Mouse (Mus musculus) forebrain, embryonic 16.5 days (tissue): ENCODE data around the gene Cd47. TPM values are rescaled to one million over a fixed set of nuclear protein-coding genes. Genes with fewer than 3 reads are reported as not detected.
A peak's percentile ranks its signal among the peaks of the same experiment; 100 is the strongest.
"Not testable (repeated sequence)": the region's sequence is repeated elsewhere in the genome, so short reads cannot be mapped to it uniquely, and the experiment has no call there.

Experiments used
- ATAC-seq: fragments of 200-750 bp; cut with Nextera tagmentation; 2 replicates; pipeline ENCODE4 v1.8.0; 2017; ENCODE audit warnings: mild to moderate bottlenecking, moderate library complexity
- H3K27ac ChIP-seq: fragments of 300-500 bp; sonication (generic); 2 replicates; pipeline ENCODE4 v1.5.1; 2014; ENCODE audit warnings: low read length, control low read depth
- H3K27me3 ChIP-seq: fragments of 300-500 bp; sonication (generic); replicated peaks from 2 replicates; pipeline ENCODE4 v1.6.1; 2014; ENCODE audit warnings: low read length; ENCODE audit not compliant: control insufficient read depth, insufficient read depth
- H3K36me3 ChIP-seq: fragments of 300-500 bp; sonication (generic); 2 replicates; pipeline ENCODE4 v1.6.1; 2014; ENCODE audit not compliant: control insufficient read depth, insufficient read depth
- H3K4me1 ChIP-seq: fragments of 300-500 bp; sonication (generic); replicated peaks from 2 replicates; pipeline ENCODE4 v1.6.1; 2014; ENCODE audit warnings: low read length; ENCODE audit not compliant: control insufficient read depth, insufficient read depth
- H3K4me2 ChIP-seq: fragments of 300-500 bp; sonication (generic); 2 replicates; pipeline ENCODE4 v1.6.1; 2014; ENCODE audit warnings: mild to moderate bottlenecking, low read length, control low read depth
- H3K4me3 ChIP-seq: fragments of 300-500 bp; sonication (generic); replicated peaks from 2 replicates; pipeline ENCODE4 v1.5.1; 2014; ENCODE audit warnings: mild to moderate bottlenecking, low read length, control low read depth
- H3K9ac ChIP-seq: fragments of 300-500 bp; sonication (generic); replicated peaks from 2 replicates; pipeline ENCODE4 v1.6.1; 2014; ENCODE audit warnings: low read depth, low read length, control low read depth
- H3K9me3 ChIP-seq: fragments of 300-500 bp; sonication (generic); 2 replicates; pipeline ENCODE4 v1.6.1; 2016; ENCODE audit warnings: low read length; ENCODE audit not compliant: control insufficient read depth
- WGBS: fragments of 180-500 bp; shearing (Covaris S2); extraction: QIAGEN DNeasy Blood & Tissue Kit; methylation state at CpG from one replicate; pipeline ENCODE4 v1.1.7; 2014; 5-methylcytosine and 5-hydroxymethylcytosine counted together
- polyA plus RNA-seq: library from polyadenylated mRNA; unstranded; fragments of >200 nt; fragmentation: Nextera tagmentation; extraction: Ambion mirVana; gene quantifications from 2 replicates; pipeline ENCODE4 v1.2.1, GENCODE M21; 2015

Cd47 gene
- polyA plus RNA-seq, 1 experiment from 2014 or later: 131 TPM

- Histone ChIP-seq H3K4me3 (no peak overlapping the region), H3K4me2 (no peak overlapping the region), H3K4me1 (no peaks in the 10 kb centered on the region; the same call in 1 of the 2 replicates), H3K27me3 (no peaks in the 10 kb centered on the region), H3K9ac (no peak overlapping the region), H3K9me3 (no peaks in the 10 kb centered on the region), H3K27ac (no peak overlapping the region), H3K36me3 (no peaks in the 10 kb centered on the region)
- WGBS: 80% methylated on average over 4 of the region's 4 CpGs
- no peak for ATAC-seq
Measured at GRCm38 (mm10) chr16:49814419-49814818, 14.1 kb downstream of the Cd47 start.

DNA sequence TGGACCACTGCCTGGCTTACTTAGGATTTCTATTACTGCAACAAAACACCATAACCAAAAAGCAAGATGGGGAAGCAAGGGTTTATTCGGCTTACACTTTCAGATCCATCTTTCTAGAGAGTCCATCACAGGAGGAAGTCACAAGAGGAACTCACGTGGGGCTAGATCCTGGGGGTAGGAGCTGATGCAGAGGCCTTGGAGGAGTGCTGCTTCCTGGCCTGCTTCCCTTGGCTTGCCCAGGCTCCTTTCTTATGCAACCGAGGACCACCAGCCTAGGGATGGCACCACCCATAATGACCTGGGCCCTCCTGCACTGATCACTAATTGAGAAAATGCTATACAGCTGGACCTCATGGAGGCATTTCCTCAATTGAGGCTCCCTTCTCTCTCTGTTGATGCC, 16.6 kb downstream of the Cd47 start:
- no peaks in the 10 kb centered on the region for H3K36me3 ChIP-seq
- H3K27me3 ChIP-seq: no peaks in the 10 kb centered on the region
- no peak overlapping the region for H3K27ac ChIP-seq
- H3K9ac ChIP-seq: no peak overlapping the region
- WGBS: 91% methylated on average over 3 of the region's 3 CpGs
- H3K4me3 ChIP-seq: no peak overlapping the region
- H3K9me3 ChIP-seq: no peaks in the 10 kb centered on the region
- no peak for ATAC-seq
- no peaks in the 10 kb centered on the region; the same call in 1 of the 2 replicates for H3K4me1 ChIP-seq
- no peak overlapping the region for H3K4me2 ChIP-seq

GRCm38 (mm10) chr16:49818146-49818545, 17.8 kb downstream of the Cd47 start:
- Histone ChIP-seq H3K27me3 (no peaks in the 10 kb centered on the region), H3K27ac (no peak overlapping the region), H3K4me3 (no peak overlapping the region), H3K9me3 (no peaks in the 10 kb centered on the region), H3K4me2 (no peak overlapping the region), H3K36me3 (no peaks in the 10 kb centered on the region), H3K4me1 (no peaks in the 10 kb centered on the region; the same call in 1 of the 2 replicates), H3K9ac (no peak overlapping the region)
- WGBS: 90% methylated on average over 5 of the region's 5 CpGs
- ATAC-seq: no peak

DNA sequence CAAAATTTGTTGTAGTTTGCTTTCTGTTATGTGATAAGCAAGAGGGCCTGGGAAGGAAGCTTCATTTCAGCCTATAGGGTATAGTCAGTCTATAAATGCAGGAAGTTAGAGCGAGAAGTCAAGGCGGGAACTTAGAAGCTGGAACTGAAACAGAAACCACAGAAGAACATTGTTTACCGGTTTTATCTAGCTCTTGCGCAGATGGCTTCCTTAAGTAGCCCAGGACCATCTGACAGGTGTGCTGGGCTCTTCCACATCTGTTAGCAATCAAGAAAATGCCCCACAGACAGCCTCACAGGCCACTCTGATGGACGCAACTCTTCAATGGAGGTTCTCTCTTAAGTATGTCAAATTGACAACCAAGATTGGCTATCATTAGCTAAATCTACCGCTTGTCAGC, 18.3 kb downstream of the Cd47 start:
- H3K4me2 ChIP-seq: no peak overlapping the region
- no peaks in the 10 kb centered on the region for H3K27me3 ChIP-seq
- no peak overlapping the region for H3K4me3 ChIP-seq
- no peak overlapping the region for H3K9ac ChIP-seq
- 82% methylated on average over 6 of the region's 6 CpGs for whole genome bisulfite sequencing
- no peaks in the 10 kb centered on the region for H3K9me3 ChIP-seq
- ATAC-seq: no peak
- no peaks in the 10 kb centered on the region for H3K36me3 ChIP-seq
- H3K4me1 ChIP-seq: no peaks in the 10 kb centered on the region
- no peak overlapping the region for H3K27ac ChIP-seq

GRCm38 (mm10) chr16:49819494-49819893, 19.2 kb downstream of the Cd47 start:
- Histone ChIP-seq H3K36me3 (no peaks in the 10 kb centered on the region), H3K4me1 (no peaks in the 10 kb centered on the region), H3K27ac (no peak overlapping the region), H3K4me3 (no peak overlapping the region), H3K9me3 (no peaks in the 10 kb centered on the region), H3K9ac (no peak overlapping the region), H3K4me2 (no peak overlapping the region), H3K27me3 (no peaks in the 10 kb centered on the region)
- no peak for ATAC-seq
- 77% methylated on average over 3 of the region's 3 CpGs for WGBS

GRCm38 (mm10) chr16:49830911-49831310, 30.6 kb downstream of the Cd47 start:
- H3K4me2 ChIP-seq, H3K4me1 ChIP-seq, ATAC-seq, H3K27me3 ChIP-seq, H3K9me3 ChIP-seq, H3K27ac ChIP-seq, H3K4me3 ChIP-seq, H3K9ac ChIP-seq, H3K36me3 ChIP-seq: not testable (repeated sequence)
- WGBS: 73% methylated on average over 3 of the region's 3 CpGs

GRCm38 (mm10) chr16:49832339-49832738, 32.0 kb downstream of the Cd47 start:
- Histone ChIP-seq H3K9me3 (no peaks in the 10 kb centered on the region), H3K9ac (no peak overlapping the region), H3K27ac (no peak overlapping the region), H3K27me3 (no peaks in the 10 kb centered on the region), H3K4me1 (peaks cover 4% of the 10 kb centered on the region), H3K4me3 (no peak overlapping the region), H3K36me3 (no peaks in the 10 kb centered on the region), H3K4me2 (no peak overlapping the region)
- WGBS: 91% methylated on average over 3 of the region's 3 CpGs
- ATAC-seq: no peak

DNA sequence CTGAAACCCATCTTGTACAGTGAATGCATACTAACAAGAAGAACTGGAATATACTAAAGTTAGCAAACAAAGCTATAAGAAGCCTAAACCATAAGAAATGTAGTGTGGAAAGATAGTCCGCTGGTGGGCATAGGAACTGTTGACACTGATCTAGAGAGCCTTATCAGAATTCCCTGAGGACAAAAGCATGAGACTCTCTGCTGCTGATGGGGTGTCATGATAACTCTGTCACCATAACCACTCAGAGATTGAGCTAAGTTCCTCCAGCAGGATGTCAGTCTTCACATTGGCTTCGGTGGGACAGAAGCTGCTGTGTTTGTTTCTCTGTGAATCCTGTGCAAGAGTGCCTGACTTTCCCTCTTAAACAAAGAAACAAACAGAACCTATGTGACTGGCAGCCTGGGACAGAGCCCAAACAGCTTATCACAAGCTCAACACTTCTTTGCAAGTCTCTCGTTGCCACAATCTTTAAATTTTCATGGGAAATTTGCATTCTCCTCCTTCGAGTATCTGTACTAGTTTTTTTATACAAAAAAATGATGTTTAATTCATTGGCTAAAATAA, 33.9 kb downstream of the Cd47 start:
- Histone ChIP-seq H3K9ac (no peak overlapping the region), H3K27ac (peak overlapping the region; percentile 37), H3K4me1 (peaks cover 4% of the 10 kb centered on the region), H3K27me3 (no peaks in the 10 kb centered on the region), H3K36me3 (no peaks in the 10 kb centered on the region), H3K4me2 (no peak overlapping the region), H3K4me3 (no peak overlapping the region), H3K9me3 (no peaks in the 10 kb centered on the region)
- 42% methylated on average over 4 of the region's 4 CpGs for WGBS
- ATAC-seq: peak; percentile 73

DNA sequence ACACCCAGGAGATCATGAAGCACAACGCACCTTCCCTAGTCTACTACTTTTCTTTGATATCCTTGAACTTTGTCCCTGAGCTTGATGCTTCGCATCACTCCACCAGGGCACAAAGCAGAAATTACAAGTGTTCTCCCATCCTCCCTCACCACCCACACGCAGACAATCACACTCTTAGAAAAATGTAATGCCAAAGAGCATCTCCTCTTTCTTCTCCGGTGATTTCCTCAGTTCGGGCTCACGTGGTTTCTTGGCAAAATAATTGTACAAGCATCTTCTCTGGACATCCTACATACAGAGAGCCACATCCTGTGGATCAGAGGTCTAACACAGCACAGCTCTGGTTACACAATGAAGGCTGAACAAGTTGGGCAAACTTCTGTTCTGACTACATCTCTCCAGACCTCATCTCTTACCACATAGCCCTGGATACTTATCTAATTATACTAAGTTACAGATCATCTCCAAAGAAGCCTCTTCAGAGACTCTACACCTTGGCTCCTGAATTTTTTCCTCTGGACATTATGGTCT, 36.4 kb downstream of the Cd47 start:
- no peak overlapping the region for H3K4me3 ChIP-seq
- ATAC-seq: no peak
- no peaks in the 10 kb centered on the region for H3K27me3 ChIP-seq
- H3K4me1 ChIP-seq: peaks cover 10% of the 10 kb centered on the region
- H3K9me3 ChIP-seq: no peaks in the 10 kb centered on the region
- H3K27ac ChIP-seq: no peak overlapping the region
- H3K36me3 ChIP-seq: no peaks in the 10 kb centered on the region
- H3K9ac ChIP-seq: no peak overlapping the region
- 92% methylated on average over 6 of the region's 6 CpGs for WGBS
- no peak overlapping the region for H3K4me2 ChIP-seq

DNA sequence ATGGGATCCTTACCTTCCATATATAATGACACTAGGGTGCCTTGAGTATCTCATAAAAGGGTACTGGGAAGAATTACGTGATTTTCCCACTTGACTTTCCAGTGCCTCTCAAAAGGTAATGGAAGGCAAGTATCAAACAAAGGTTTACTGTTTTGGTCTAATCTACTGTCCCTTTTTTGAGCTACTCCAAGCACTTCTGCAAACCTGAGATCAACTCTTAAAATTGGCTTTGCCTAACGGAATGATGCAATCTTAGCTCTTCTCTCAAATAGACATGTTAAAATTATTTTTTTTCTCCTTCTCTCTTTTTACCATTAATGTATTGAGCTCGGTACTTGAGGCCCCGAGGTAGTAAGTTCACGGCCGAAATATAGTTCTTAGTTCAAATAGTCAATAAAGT, 38.6 kb downstream of the Cd47 start:
- Histone ChIP-seq H3K9me3 (no peaks in the 10 kb centered on the region), H3K36me3 (no peaks in the 10 kb centered on the region), H3K4me3 (no peak overlapping the region), H3K4me2 (no peak overlapping the region), H3K4me1 (peaks cover 10% of the 10 kb centered on the region), H3K9ac (no peak overlapping the region), H3K27me3 (no peaks in the 10 kb centered on the region), H3K27ac (no peak overlapping the region)
- WGBS: 87% methylated on average over 6 of the region's 6 CpGs
- ATAC-seq: no peak
